Comparison of ENCODE assay signal across 8 mouse cellular contexts in the genomic region with DNA sequence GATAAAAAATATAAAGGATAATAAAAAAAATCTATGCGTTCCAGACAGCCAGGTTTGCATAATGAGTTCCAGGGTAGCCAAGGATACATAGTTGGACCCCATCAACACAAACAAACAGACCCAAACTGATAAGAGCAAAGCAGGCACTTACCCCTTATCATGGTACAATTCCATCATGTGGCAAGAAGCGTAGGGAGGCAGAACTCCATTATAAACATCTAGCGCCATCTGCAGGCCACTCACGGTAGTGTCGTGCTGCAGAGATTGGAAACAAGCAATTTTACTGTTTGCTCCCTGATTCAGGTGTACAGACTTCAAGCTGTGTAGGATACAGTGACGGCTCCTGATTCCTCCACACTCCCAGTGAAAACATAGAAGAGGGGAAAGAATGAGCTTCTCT. TPM values are rescaled to one million over a fixed set of nuclear protein-coding genes. Genes with fewer than 3 reads are reported as not detected.
A peak's percentile ranks its signal among the peaks of the same experiment; 100 is the strongest.
DNase-seq lines count a peak whose midpoint lies in the region; TF ChIP-seq lines count a peak whose summit lies in the region.
"Had no signal": no experiment of that assay in that cellular context is flagged by ENCODE, and none has a peak within 500 bp of the region (broad histone marks: within the 10 kb centered on the region; RNA-seq: fewer than 3 reads in every experiment).

No protein-coding gene starts in this region.

- no peaks in the 10 kb centered on the region for H3K79me3 ChIP-seq in C2C12 (ENCODE audit: low read depth)

- no peaks in the 10 kb centered on the region for H3K27me3 ChIP-seq in C2C12 (ENCODE audit: control insufficient read depth, insufficient read depth, insufficient read length)
- H3K27me3 ChIP-seq in MEL (ENCODE audit: control insufficient read depth in 1 of 2, insufficient read depth in 2 of 2, low read length in 2 of 2) = no peaks in the 10 kb centered on the region; a peak in 1 of 4 replicates
- no peaks in the 10 kb centered on the region for H3K27me3 ChIP-seq in cerebellum, adult 2 months (ENCODE audit: control insufficient read depth, insufficient read depth, low read length)
- no peaks in the 10 kb centered on the region for H3K27me3 ChIP-seq in small intestine, adult 2 months (ENCODE audit: control insufficient read depth, insufficient read depth, low read length)
- H3K27me3 ChIP-seq: liver, embryonic 15.5 days had no signal

- H3K4me1 ChIP-seq in MEL (ENCODE audit: control insufficient read depth in 1 of 2, insufficient read depth in 2 of 2, low read length in 2 of 2) = peaks cover 3 to 5% of the 10 kb centered on the region in 2 experiments; a peak in 3 of 4 replicates
- no peaks in the 10 kb centered on the region for H3K4me1 ChIP-seq in cerebellum, adult 2 months (ENCODE audit: control insufficient read depth, insufficient read depth, low read length)
- H3K4me1 ChIP-seq in small intestine, adult 2 months (ENCODE audit: control insufficient read depth, insufficient read depth, insufficient read length, low read length) = peaks cover 6% of the 10 kb centered on the region; the same call in 1 of the 2 replicates
- H3K4me1 ChIP-seq: liver, embryonic 15.5 days had no signal

- no peaks in the 10 kb centered on the region for H3K79me2 ChIP-seq in C2C12 (ENCODE audit: control insufficient read depth, insufficient read depth)
- H3K79me2 ChIP-seq in MEL (ENCODE audit: control insufficient read depth, insufficient read depth, low read length, poor library complexity) = no peaks in the 10 kb centered on the region

- no peak overlapping the region for H3K27ac ChIP-seq in MEL (ENCODE audit: control insufficient read depth, low read depth, low read length)
- H3K27ac ChIP-seq in cerebellum, adult 2 months (ENCODE audit: insufficient read depth, low read length) = no peak overlapping the region
- no peak overlapping the region for H3K27ac ChIP-seq in gastrocnemius, adult 2 months
- H3K27ac ChIP-seq in small intestine, adult 2 months (ENCODE audit: insufficient read depth, low read depth, low read length) = no peak overlapping the region
- H3K27ac ChIP-seq: liver, embryonic 15.5 days had no signal

- peak; percentile 80 for DNase-seq in MEL (ENCODE audit: low read depth, low spot score)
- DNase-seq in cerebellum, adult 2 months = peak; percentile 26 to 63
- peak; percentile 75 for DNase-seq in gastrocnemius, adult 2 months
- peak; percentile 51 to 89 for DNase-seq in layer of hippocampus, adult 18-20 months (ENCODE audit: low spot score in 2 of 2)
- DNase-seq in lung, postnatal 10 days = peak; percentile 69

- intact Hi-C loops in gastrocnemius, adult 2 months (cut with DNase I) = loop anchor here (1.0 kb wide), 1 partner anchor 29 kb away; no protein-coding TSS in a partner anchor

- TF ChIP-seq CTCF in C2C12 (IDR thresholded peaks at IDR 0.05; ENCODE audit: control insufficient read depth, insufficient read depth, insufficient read length) (peak; percentile 78), MEL (IDR thresholded peaks at IDR 0.05 in 2 of 3, conservative IDR thresholded peaks at IDR 0.05 in 1 of 3; ENCODE audit: control insufficient read depth in 1 of 3, insufficient read depth in 1 of 3, low read depth in 2 of 3, low read length in 3 of 3, poor library complexity in 1 of 3, severe bottlenecking in 1 of 3) (peak; percentile 88 to 97 (median 96))
- peak; percentile 82 for TF ChIP-seq CTCF in cerebellum, adult 2 months (IDR thresholded peaks at IDR 0.05; ENCODE audit: borderline replicate concordance, insufficient read depth, low read depth, low read length)
- TF ChIP-seq CTCF in gastrocnemius, adult 2 months (IDR thresholded peaks at IDR 0.05) = peak; percentile 92
- peak; percentile 76; the same call in 1 of the 2 replicates for TF ChIP-seq CTCF in small intestine, adult 2 months (IDR thresholded peaks at IDR 0.05; ENCODE audit: extremely low read depth, insufficient read length, insufficient replicate concordance, low read depth, low read length)

- H3K9ac ChIP-seq in MEL (ENCODE audit: control insufficient read depth, low read depth, low read length, poor library complexity, severe bottlenecking) = no peak overlapping the region
- H3K9ac ChIP-seq: liver, embryonic 15.5 days had no signal

- H3K36me3 ChIP-seq in C2C12 (ENCODE audit: control insufficient read depth, insufficient read depth) (no peaks in the 10 kb centered on the region), MEL (ENCODE audit: control insufficient read depth in 1 of 2, insufficient read depth in 2 of 2, low read length in 2 of 2) (no peaks in the 10 kb centered on the region)
- H3K36me3 ChIP-seq in small intestine, adult 2 months (ENCODE audit: control insufficient read depth, insufficient read depth, low read length) = peaks cover 9% of the 10 kb centered on the region
- H3K36me3 ChIP-seq: liver, embryonic 15.5 days had no signal

- peak; percentile 90 for TF ChIP-seq RAD21 in MEL (IDR thresholded peaks at IDR 0.05; ENCODE audit: low read depth, low read length)

- H3K4me3 ChIP-seq in C2C12 (ENCODE audit: insufficient read depth, poor library complexity, severe bottlenecking) = no peak overlapping the region
- no peak overlapping the region for H3K4me3 ChIP-seq in MEL (ENCODE audit: control insufficient read depth in 1 of 2, insufficient read depth in 1 of 2, low read depth in 2 of 2, low read length in 2 of 2)
- H3K4me3 ChIP-seq in cerebellum, adult 2 months (replicated peaks; ENCODE audit: insufficient read depth, low read depth, low read length) = no peak overlapping the region
- no peak overlapping the region for H3K4me3 ChIP-seq in gastrocnemius, adult 2 months
- H3K4me3 ChIP-seq in small intestine, adult 2 months (ENCODE audit: low read depth, low read length) = no peak overlapping the region
- H3K4me3 ChIP-seq: liver, embryonic 15.5 days had no signal

- WGBS in cerebellum, adult 2 months = 11% methylated on average over 6 of the region's 6 CpGs
- WGBS in small intestine, adult 2 months = 7% methylated on average over 6 of the region's 6 CpGs

- H3ac ChIP-seq in C2C12 (ENCODE audit: control insufficient read depth, insufficient read length, low read depth) = no peak overlapping the region

- no peaks in the 10 kb centered on the region for H3K9me3 ChIP-seq in MEL (replicated peaks; ENCODE audit: insufficient read depth, low read length)
- H3K9me3 ChIP-seq: liver, embryonic 15.5 days had no signal

- TF ChIP-seq POLR2A in MEL (IDR thresholded peaks at IDR 0.05; ENCODE audit: control insufficient read depth in 1 of 2, insufficient read depth in 1 of 2, low read depth in 1 of 2, low read length in 2 of 2, poor library complexity in 1 of 2) = no peak
- TF ChIP-seq POLR2A in cerebellum, adult 2 months (IDR thresholded peaks at IDR 0.05; ENCODE audit: borderline replicate concordance, insufficient read depth, low read length) = no peak
- no peak for TF ChIP-seq POLR2A in small intestine, adult 2 months (IDR thresholded peaks at IDR 0.05; ENCODE audit: low read depth, low read length)

- TF ChIP-seq EP300 in MEL (IDR thresholded peaks at IDR 0.05; ENCODE audit: low read depth in 1 of 2, low read length in 2 of 2) = no peak

TF ChIP-seq in C2C12, 6 proteins besides CTCF, POLR2A, EP300 and RAD21:
- TF ChIP-seq MAX (IDR thresholded peaks at IDR 0.05) = no peak
- no peak for TF ChIP-seq CEBPB (IDR thresholded peaks at IDR 0.05; ENCODE audit: low read depth)
- TF ChIP-seq MYOD1 (IDR thresholded peaks at IDR 0.05; ENCODE audit: control insufficient read depth, insufficient read length, low read depth) = no peak
- TF ChIP-seq FOSL1 (IDR thresholded peaks at IDR 0.05; ENCODE audit: insufficient read depth, low read length, poor library complexity, severe bottlenecking) = no peak
- no peak for TF ChIP-seq USF1 (IDR thresholded peaks at IDR 0.05; ENCODE audit: low read depth)
- TF ChIP-seq MYOG (IDR thresholded peaks at IDR 0.05; ENCODE audit: control insufficient read depth, extremely low read depth, insufficient read length) = no peak

TF ChIP-seq in MEL, 35 proteins besides CTCF, POLR2A, EP300 and RAD21 (continues in another document):
- TF ChIP-seq HCFC1 (IDR thresholded peaks at IDR 0.05; ENCODE audit: low read depth, low read length) (no peak), MYC (IDR thresholded peaks at IDR 0.05; ENCODE audit: low read depth, low read length) (0 out of 2 replicates have a peak, but pooled peaks have one; percentile 40), USF1 (IDR thresholded peaks at IDR 0.05; ENCODE audit: low read depth, low read length) (peak; percentile 60; the same call in 1 of the 2 replicates), CHD1 (IDR thresholded peaks at IDR 0.05; ENCODE audit: low read depth, low read length) (no peak), USF2 (IDR thresholded peaks at IDR 0.05; ENCODE audit: borderline replicate concordance in 1 of 2, insufficient read depth in 1 of 2, low read depth in 1 of 2, low read length in 2 of 2) (no peak), MAX (IDR thresholded peaks at IDR 0.05; ENCODE audit: low read length) (no peak), E2F4 (IDR thresholded peaks at IDR 0.05; ENCODE audit: borderline replicate concordance, low read depth, low read length) (no peak), ELF1 (IDR thresholded peaks at IDR 0.05; ENCODE audit: low read depth, low read length) (no peak), POLR2AphosphoS2 (IDR thresholded peaks at IDR 0.05; ENCODE audit: low read length) (no peak), BHLHE40 (IDR thresholded peaks at IDR 0.05; ENCODE audit: borderline replicate concordance, low read depth, low read length) (no peak), JUND (IDR thresholded peaks at IDR 0.05; ENCODE audit: low read depth, low read length) (no peak), MEF2A (IDR thresholded peaks at IDR 0.05; ENCODE audit: extremely low read depth, insufficient replicate concordance, low read depth, low read length, poor library complexity, severe bottlenecking) (no peak)

RNA-seq across cellular contexts. Expression of a gene that starts 30.8 kb away (rescaled TPM):
- polyA plus RNA-seq in C2C12 (2012; fragmentation: generic; extraction: Trizol) (0.04 TPM), MEL (2012; ENCODE audit: insufficient read depth in 1 of 2, insufficient read length in 2 of 2, low read depth in 1 of 2, low replicate concordance in 2 of 2, missing spikeins in 1 of 2) (under 1 TPM in 1 of 2 experiments, not detected in 1; 0.03 TPM)
- not detected in 2 replicates for total RNA-seq in MEL (2012; rRNA removed)
- polyA plus RNA-seq in cerebellum, adult 2 months (2012; rRNA removed) = 0.13 and 0.22 TPM in 2 replicates
- total RNA-seq in gastrocnemius, adult 2 months (2021) = not detected
- under 1 TPM in 1 of 2 experiments, not detected in 1; 0.27 TPM for total RNA-seq in layer of hippocampus, adult 18-20 months (2021)
- polyA plus RNA-seq in small intestine, adult 2 months (2012; rRNA removed) = 3.5 and 10.5 TPM in 2 replicates

RNA-seq across cellular contexts. Expression of a gene that starts 44.0 kb away (rescaled TPM):
- polyA plus RNA-seq in C2C12 (2012; fragmentation: generic; extraction: Trizol) (13.5 TPM), MEL (2012; ENCODE audit: insufficient read depth in 1 of 2, insufficient read length in 2 of 2, low read depth in 1 of 2, low replicate concordance in 2 of 2, missing spikeins in 1 of 2) (10 to 100 TPM; 31.1 to 59.0 TPM)
- 24.1 and 26.4 TPM in 2 replicates for total RNA-seq in MEL (2012; rRNA removed)
- 61.5 and 65.6 TPM in 2 replicates for polyA plus RNA-seq in cerebellum, adult 2 months (2012; rRNA removed)
- total RNA-seq in gastrocnemius, adult 2 months (2021) = 10 to 100 TPM; 29.7 to 32.1 TPM
- total RNA-seq in layer of hippocampus, adult 18-20 months (2021) = 10 to 100 TPM; 57.6 to 61.1 TPM
- polyA plus RNA-seq in small intestine, adult 2 months (2012; rRNA removed) = 24.8 and 58.5 TPM in 2 replicates
